Mouse (Mus musculus): ENCODE measurements around the gene Fam234a. TPM values are rescaled to one million over a fixed set of nuclear protein-coding genes. Genes with fewer than 3 reads are reported as not detected.
"Not testable (repeated sequence)": the region's sequence is repeated elsewhere in the genome, so short reads cannot be mapped to it uniquely, and the experiment has no call there.

Fam234a gene
- polyA plus RNA-seq, 1 experiment from 2014 or later, result 147 TPM

- no peaks in the 10 kb centered on the region for H3K27me3 ChIP-seq
- CTCF ChIA-PET, result interaction anchor here (1.2 kb wide), 1 partner anchor 18 kb away, joined by 3 read pairs; no protein-coding TSS in a partner anchor
- ATAC-seq (no peak), DNase-seq (ENCODE audit: low read depth, low spot score) (no peak)
- POLR2A ChIA-PET, result no interaction called here
- no peak for TF ChIP-seq CTCF (IDR thresholded peaks at IDR 0.05)
- in situ Hi-C loops (cut with MboI; ENCODE audit: low pct_unique_long_range_greater_than_20kb), result no loop called here
Measured at GRCm38 (mm10) chr17:26181179-26181578, 62.9 kb downstream of the Fam234a start.

- DNase-seq (ENCODE audit: low read depth, low spot score) (peak; percentile 47), ATAC-seq (peak; percentile 26)
- H3K27me3 ChIP-seq, result no peaks in the 10 kb centered on the region
- CTCF ChIA-PET, result no interaction called here
- TF ChIP-seq CTCF (IDR thresholded peaks at IDR 0.05), result no peak
- POLR2A ChIA-PET, result interaction anchor here (0.9 kb wide), 1 partner anchor 41 kb away, joined by 3 read pairs; the partner anchor contains the start of gene Axin1
- in situ Hi-C loops (cut with MboI; ENCODE audit: low pct_unique_long_range_greater_than_20kb), result no loop called here
Measured at GRCm38 (mm10) chr17:26178611-26179010, 65.4 kb downstream of the Fam234a start.

- H3K27me3 ChIP-seq; DNase-seq (ENCODE audit: low read depth, low spot score); ATAC-seq; in situ Hi-C loops (cut with MboI; ENCODE audit: low pct_unique_long_range_greater_than_20kb): not testable (repeated sequence)
- peak; percentile 32 for TF ChIP-seq CTCF (IDR thresholded peaks at IDR 0.05)
- POLR2A ChIA-PET, result interaction anchor here (0.6 kb wide), 1 partner anchor 364 kb away, joined by 3 read pairs; no protein-coding TSS in a partner anchor
- CTCF ChIA-PET, result interaction anchor here (1.4 kb wide), 1 partner anchor 29 kb away, joined by 4 read pairs; no protein-coding TSS in a partner anchor
Measured at GRCm38 (mm10) chr17:26175248-26175647, 68.8 kb downstream of the Fam234a start.

GRCm38 (mm10) chr17:26168039-26168438, 76.0 kb downstream of the Fam234a start:
- ATAC-seq (no peak), DNase-seq (ENCODE audit: low read depth, low spot score) (no peak)
- no peak for TF ChIP-seq CTCF (IDR thresholded peaks at IDR 0.05)
- in situ Hi-C loops (cut with MboI; ENCODE audit: low pct_unique_long_range_greater_than_20kb), result no loop called here
- POLR2A ChIA-PET, result no interaction called here
- CTCF ChIA-PET, result no interaction called here
- no peaks in the 10 kb centered on the region for H3K27me3 ChIP-seq

GRCm38 (mm10) chr17:26162736-26163135, 81.3 kb downstream of the Fam234a start:
- DNase-seq (ENCODE audit: low read depth, low spot score) (no peak), ATAC-seq (no peak)
- no peak for TF ChIP-seq CTCF (IDR thresholded peaks at IDR 0.05)
- POLR2A ChIA-PET, result no interaction called here
- CTCF ChIA-PET, result interaction anchor here (1.4 kb wide), 1 partner anchor 18 kb away, joined by 3 read pairs; no protein-coding TSS in a partner anchor
- no peaks in the 10 kb centered on the region for H3K27me3 ChIP-seq
- in situ Hi-C loops (cut with MboI; ENCODE audit: low pct_unique_long_range_greater_than_20kb), result no loop called here

Other genes with a start within 250 kb of the Fam234a start
- gene Rab11fip3, start 174.7 kb downstream of the Fam234a start, polyA plus RNA-seq (2021), result 35.9 TPM
- gene Decr2, start 153.9 kb downstream of the Fam234a start, polyA plus RNA-seq (2021), result 42.4 TPM
- 0.31 TPM for gene Nme4, start 148.6 kb downstream of the Fam234a start, polyA plus RNA-seq (2021)
- 22.7 TPM for gene Tmem8, start 130.9 kb downstream of the Fam234a start, polyA plus RNA-seq (2021)
- 118 TPM for gene Mrpl28, start 120.7 kb downstream of the Fam234a start, polyA plus RNA-seq (2021)
- gene Axin1, start 105.6 kb downstream of the Fam234a start, polyA plus RNA-seq (2021), result 71.8 TPM
- 0.22 TPM for gene Pdia2, start 45.2 kb downstream of the Fam234a start, polyA plus RNA-seq (2021)
- gene Rgs11, start 41.3 kb downstream of the Fam234a start, polyA plus RNA-seq (2021), result 0.76 TPM
- gene Arhgdig, start 36.5 kb downstream of the Fam234a start, polyA plus RNA-seq (2021), result 17.0 TPM
- 113 TPM for gene Luc7l, start 8.7 kb upstream of the Fam234a start, polyA plus RNA-seq (2021)
- gene Neurl1b, start 170.6 kb upstream of the Fam234a start, polyA plus RNA-seq (2021), result 79.6 TPM

All from Patski (cell line).